Mouse (Mus musculus): Measurements from ENCODE around the gene Mthfsd.

GRCm38 (mm10) chr8:121083093-121083935 lies 24.9 kb downstream of the Mthfsd start:
- TF ChIP-seq CTCF (IDR thresholded peaks at IDR 0.05; ENCODE audit: low read depth) (no peak), EP300 (optimal IDR thresholded peaks at IDR 0.05) (no peak)
